Mouse (Mus musculus): ENCODE data around the gene Hsd17b7. TPM values are rescaled to one million over a fixed set of nuclear protein-coding genes. Genes with fewer than 3 reads are reported as not detected.

Hsd17b7 gene
- polyA plus RNA-seq, 1 experiment, result 3.3 TPM

DNA sequence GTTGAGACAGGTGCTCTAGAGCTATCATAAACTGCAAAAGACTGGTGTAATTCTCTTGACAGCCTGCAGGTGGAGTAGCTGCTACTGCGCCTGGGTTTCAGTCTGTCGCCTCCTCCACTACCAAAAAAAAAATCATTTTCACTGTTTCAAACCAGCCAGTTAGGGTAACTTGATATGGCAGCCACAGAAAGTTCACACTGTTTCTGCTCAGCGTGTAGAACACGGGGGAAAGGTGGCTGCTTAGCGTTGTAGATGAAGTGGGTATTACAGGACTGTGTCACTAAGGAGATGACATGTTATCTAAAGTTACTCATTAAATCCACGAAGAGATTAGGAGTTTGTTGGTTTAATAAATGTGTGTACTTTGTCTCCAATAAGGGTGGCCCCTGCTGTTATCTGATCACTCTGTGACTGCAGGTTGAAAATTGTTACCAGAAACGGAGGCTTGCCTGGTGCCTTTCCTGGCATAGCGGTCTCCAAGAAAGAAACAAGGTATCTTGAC lies 47.3 kb downstream of the Hsd17b7 start:
- no peak overlapping the region for H3K27ac ChIP-seq (ENCODE audit: control insufficient read depth, insufficient read depth, low read depth, low read length)
- peak overlapping the region; percentile 27; the same call in 1 of the 2 replicates for H3K4me3 ChIP-seq (ENCODE audit: control insufficient read depth, low read depth, low read length)
- TF ChIP-seq POLR2A (IDR thresholded peaks at IDR 0.05; ENCODE audit: control insufficient read depth, low read depth, low read length) (no peak), CTCF (IDR thresholded peaks at IDR 0.05; ENCODE audit: control insufficient read depth, insufficient read depth, insufficient replicate concordance, low read depth, low read length) (peak; percentile 47; the same call in 1 of the 2 replicates)
- no peaks in the 10 kb centered on the region for H3K27me3 ChIP-seq (ENCODE audit: control insufficient read depth, insufficient read depth, low read length)
- no peaks in the 10 kb centered on the region for H3K36me3 ChIP-seq (ENCODE audit: control insufficient read depth, insufficient read depth, low read length)
- H3K4me1 ChIP-seq (ENCODE audit: control insufficient read depth, insufficient read depth, low read length), result no peaks in the 10 kb centered on the region

GRCm38 (mm10) chr1:169919211-169919610 lies 49.8 kb downstream of the Hsd17b7 start:
- Histone ChIP-seq H3K4me3 (ENCODE audit: control insufficient read depth, low read depth, low read length) (no peak overlapping the region), H3K27ac (ENCODE audit: control insufficient read depth, insufficient read depth, low read depth, low read length) (no peak overlapping the region), H3K27me3 (ENCODE audit: control insufficient read depth, insufficient read depth, low read length) (no peaks in the 10 kb centered on the region), H3K36me3 (ENCODE audit: control insufficient read depth, insufficient read depth, low read length) (no peaks in the 10 kb centered on the region), H3K4me1 (ENCODE audit: control insufficient read depth, insufficient read depth, low read length) (no peaks in the 10 kb centered on the region)
- TF ChIP-seq POLR2A (IDR thresholded peaks at IDR 0.05; ENCODE audit: control insufficient read depth, low read depth, low read length) (no peak), CTCF (IDR thresholded peaks at IDR 0.05; ENCODE audit: control insufficient read depth, insufficient read depth, insufficient replicate concordance, low read depth, low read length) (no peak)

- Histone ChIP-seq H3K4me3 (ENCODE audit: control insufficient read depth, low read depth, low read length) (no peak overlapping the region), H3K27ac (ENCODE audit: control insufficient read depth, insufficient read depth, low read depth, low read length) (no peak overlapping the region), H3K27me3 (ENCODE audit: control insufficient read depth, insufficient read depth, low read length) (no peaks in the 10 kb centered on the region), H3K36me3 (ENCODE audit: control insufficient read depth, insufficient read depth, low read length) (no peaks in the 10 kb centered on the region), H3K4me1 (ENCODE audit: control insufficient read depth, insufficient read depth, low read length) (no peaks in the 10 kb centered on the region)
- TF ChIP-seq CTCF (IDR thresholded peaks at IDR 0.05; ENCODE audit: control insufficient read depth, insufficient read depth, insufficient replicate concordance, low read depth, low read length), result peak; percentile 87; the same call in 1 of the 2 replicates
- TF ChIP-seq POLR2A (IDR thresholded peaks at IDR 0.05; ENCODE audit: control insufficient read depth, low read depth, low read length), result no peak
These were observed 51.0 kb downstream of the Hsd17b7 start for GRCm38 (mm10) chr1:169917998-169918397.

DNA sequence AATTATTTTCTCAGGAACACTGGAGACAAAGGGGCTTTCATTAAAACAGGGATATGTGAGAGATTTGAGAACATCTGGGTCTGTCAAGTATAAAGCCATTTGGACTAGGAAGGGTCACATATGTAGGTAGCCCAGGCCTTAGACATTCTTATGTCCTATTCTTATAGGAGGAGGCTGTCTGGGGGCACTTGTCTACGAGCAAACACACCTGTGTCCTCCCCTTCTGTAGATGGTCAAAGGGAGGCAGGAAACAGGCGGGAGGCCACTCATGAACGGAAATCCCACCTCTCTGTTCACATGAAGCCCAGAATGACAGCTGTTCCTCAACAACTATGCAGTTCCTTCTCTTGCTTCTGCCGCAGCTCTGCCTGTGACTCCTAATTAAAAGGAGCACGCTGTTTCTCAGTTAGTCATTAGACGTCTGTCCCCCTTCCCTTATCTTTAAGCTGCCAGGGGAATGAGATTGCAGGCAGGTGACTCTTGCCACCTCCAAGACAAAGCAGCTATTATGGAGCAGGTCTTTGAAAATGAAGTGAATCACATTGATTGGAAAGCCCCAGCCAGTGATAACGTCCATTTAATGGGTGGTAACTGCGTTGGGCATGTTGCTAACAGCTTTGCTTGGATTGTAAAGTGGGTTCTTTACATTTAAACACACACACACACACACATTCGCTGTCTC lies 51.8 kb downstream of the Hsd17b7 start:
- TF ChIP-seq POLR2A (IDR thresholded peaks at IDR 0.05; ENCODE audit: control insufficient read depth, low read depth, low read length) (no peak), CTCF (IDR thresholded peaks at IDR 0.05; ENCODE audit: control insufficient read depth, insufficient read depth, insufficient replicate concordance, low read depth, low read length) (no peak)
- no peak overlapping the region for H3K4me3 ChIP-seq (ENCODE audit: control insufficient read depth, low read depth, low read length)
- H3K36me3 ChIP-seq (ENCODE audit: control insufficient read depth, insufficient read depth, low read length), result no peaks in the 10 kb centered on the region
- no peak overlapping the region for H3K27ac ChIP-seq (ENCODE audit: control insufficient read depth, insufficient read depth, low read depth, low read length)
- H3K27me3 ChIP-seq (ENCODE audit: control insufficient read depth, insufficient read depth, low read length), result no peaks in the 10 kb centered on the region
- H3K4me1 ChIP-seq (ENCODE audit: control insufficient read depth, insufficient read depth, low read length), result no peaks in the 10 kb centered on the region

DNA sequence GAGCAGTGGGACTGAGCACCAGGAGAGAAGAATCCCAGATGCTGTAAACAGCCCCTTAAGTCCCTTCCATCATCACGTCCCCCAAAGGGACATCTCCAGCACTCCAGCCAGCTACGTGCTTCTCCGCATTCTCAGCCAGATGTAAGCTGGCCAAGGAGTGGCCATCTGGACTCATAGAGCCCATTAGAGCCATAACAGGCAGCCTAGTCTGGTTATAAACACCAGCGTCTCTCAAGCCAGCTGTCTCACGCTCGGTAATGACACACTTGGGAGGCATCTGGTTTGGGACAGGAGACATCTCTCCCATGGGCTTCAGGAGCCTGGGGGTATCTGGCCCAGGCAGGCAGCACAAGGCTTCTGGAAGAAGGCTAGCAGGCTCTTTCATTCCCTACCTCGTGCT lies 52.4 kb downstream of the Hsd17b7 start:
- Histone ChIP-seq H3K4me1 (ENCODE audit: control insufficient read depth, insufficient read depth, low read length) (no peaks in the 10 kb centered on the region), H3K36me3 (ENCODE audit: control insufficient read depth, insufficient read depth, low read length) (no peaks in the 10 kb centered on the region), H3K27me3 (ENCODE audit: control insufficient read depth, insufficient read depth, low read length) (no peaks in the 10 kb centered on the region), H3K27ac (ENCODE audit: control insufficient read depth, insufficient read depth, low read depth, low read length) (no peak overlapping the region), H3K4me3 (ENCODE audit: control insufficient read depth, low read depth, low read length) (no peak overlapping the region)
- TF ChIP-seq POLR2A (IDR thresholded peaks at IDR 0.05; ENCODE audit: control insufficient read depth, low read depth, low read length), result no peak
- TF ChIP-seq CTCF (IDR thresholded peaks at IDR 0.05; ENCODE audit: control insufficient read depth, insufficient read depth, insufficient replicate concordance, low read depth, low read length), result no peak

- H3K36me3 ChIP-seq (ENCODE audit: control insufficient read depth, insufficient read depth, low read length), result no peaks in the 10 kb centered on the region
- H3K4me1 ChIP-seq (ENCODE audit: control insufficient read depth, insufficient read depth, low read length), result no peaks in the 10 kb centered on the region
- no peak overlapping the region for H3K4me3 ChIP-seq (ENCODE audit: control insufficient read depth, low read depth, low read length)
- TF ChIP-seq POLR2A (IDR thresholded peaks at IDR 0.05; ENCODE audit: control insufficient read depth, low read depth, low read length), result no peak
- TF ChIP-seq CTCF (IDR thresholded peaks at IDR 0.05; ENCODE audit: control insufficient read depth, insufficient read depth, insufficient replicate concordance, low read depth, low read length), result no peak
- no peak overlapping the region for H3K27ac ChIP-seq (ENCODE audit: control insufficient read depth, insufficient read depth, low read depth, low read length)
- no peaks in the 10 kb centered on the region for H3K27me3 ChIP-seq (ENCODE audit: control insufficient read depth, insufficient read depth, low read length)
These were observed 57.5 kb downstream of the Hsd17b7 start for GRCm38 (mm10) chr1:169911526-169911925.

GRCm38 (mm10) chr1:169910751-169911150 lies 58.3 kb downstream of the Hsd17b7 start:
- Histone ChIP-seq H3K4me3 (ENCODE audit: control insufficient read depth, low read depth, low read length) (no peak overlapping the region), H3K27me3 (ENCODE audit: control insufficient read depth, insufficient read depth, low read length) (no peaks in the 10 kb centered on the region), H3K27ac (ENCODE audit: control insufficient read depth, insufficient read depth, low read depth, low read length) (no peak overlapping the region), H3K36me3 (ENCODE audit: control insufficient read depth, insufficient read depth, low read length) (no peaks in the 10 kb centered on the region), H3K4me1 (ENCODE audit: control insufficient read depth, insufficient read depth, low read length) (no peaks in the 10 kb centered on the region)
- TF ChIP-seq POLR2A (IDR thresholded peaks at IDR 0.05; ENCODE audit: control insufficient read depth, low read depth, low read length) (no peak), CTCF (IDR thresholded peaks at IDR 0.05; ENCODE audit: control insufficient read depth, insufficient read depth, insufficient replicate concordance, low read depth, low read length) (no peak)

Measured in testis, adult 2 months (tissue).